Mouse (Mus musculus) megakaryocyte, embryonic 14.5 days (primary cell): ENCODE data around the gene Klhl5.

Experiments
- FLI1 ChIP-seq: IDR thresholded peaks from 2 replicates; pipeline ENCODE4 v1.6.1; 2012; ENCODE audit warnings: low read length, inconsistent platforms, mixed read lengths
- GATA1 ChIP-seq: IDR thresholded peaks from 3 replicates; pipeline ENCODE4 v1.6.1; 2012; ENCODE audit warnings: mixed read lengths, low read length, inconsistent platforms, borderline replicate concordance

- TF ChIP-seq GATA1 (no peak), FLI1 (no peak)
Measured at GRCm38 (mm10) chr5:65151767-65152166, 44.4 kb downstream of the Klhl5 start.
